Mouse (Mus musculus) granulocyte monocyte progenitor cell, adult 5-6 weeks (primary cell): ENCODE measurements at regions not wholly inside any gene's neighbourhood (a gene's known extent, or its start where the extent isn't known, plus 50 kb on each side); places are given as distances from the start of the nearest gene placed in this dataset.

Source experiments
- ATAC-seq: replicated peaks from 2 replicates; pipeline ENCODE4 v1.8.0; 2016; ENCODE audit warnings: mild to moderate bottlenecking, moderate TSS enrichment, inconsistent platforms; ENCODE audit not compliant: poor library complexity, severe bottlenecking

- ATAC-seq: no peak
Measured at GRCm38 (mm10) chr11:112976914-112977785, 195.1 kb downstream of the Sox9 start.

- ATAC-seq: peak; percentile 44
Measured at GRCm38 (mm10) chr11:112978884-112979283, 196.9 kb downstream of the Sox9 start.

- no peak for ATAC-seq
Measured at GRCm38 (mm10) chr11:112979413-112979812, 197.4 kb downstream of the Sox9 start.

- ATAC-seq: no peak
Measured at GRCm38 (mm10) chr11:112982165-112982801, 200.3 kb downstream of the Sox9 start.

- no peak for ATAC-seq
Measured at GRCm38 (mm10) chr11:112982802-112983591, 201.0 kb downstream of the Sox9 start.

- ATAC-seq: no peak
Measured at GRCm38 (mm10) chr11:112986029-112986573, 204.1 kb downstream of the Sox9 start.

GRCm38 (mm10) chr11:112987782-112988181, 205.8 kb downstream of the Sox9 start:
- no peak for ATAC-seq

GRCm38 (mm10) chr11:112988900-112989299, 206.9 kb downstream of the Sox9 start:
- ATAC-seq: no peak

- no peak for ATAC-seq
Measured at GRCm38 (mm10) chr11:112989981-112990512, 208.0 kb downstream of the Sox9 start.

- ATAC-seq: no peak
Measured at GRCm38 (mm10) chr11:112990751-112991150, 208.7 kb downstream of the Sox9 start.

- ATAC-seq: no peak
Measured at GRCm38 (mm10) chr11:112991862-112992261, 209.8 kb downstream of the Sox9 start.

GRCm38 (mm10) chr11:112998777-112999583, 217.0 kb downstream of the Sox9 start:
- no peak for ATAC-seq

- ATAC-seq: no peak
Measured at GRCm38 (mm10) chr11:113001071-113001470, 219.0 kb downstream of the Sox9 start.

- ATAC-seq: no peak
Measured at GRCm38 (mm10) chr11:113005895-113006294, 223.9 kb downstream of the Sox9 start.

GRCm38 (mm10) chr11:113008521-113008920, 226.5 kb downstream of the Sox9 start:
- no peak for ATAC-seq

- ATAC-seq: no peak
Measured at GRCm38 (mm10) chr11:113009376-113009775, 227.4 kb downstream of the Sox9 start.

GRCm38 (mm10) chr11:113010906-113011305, 228.9 kb downstream of the Sox9 start:
- ATAC-seq: no peak

GRCm38 (mm10) chr11:113014186-113015010, 232.4 kb downstream of the Sox9 start:
- no peak for ATAC-seq
